Mouse (Mus musculus): Measurements from ENCODE around the gene Slc39a2.

- no peak for TF ChIP-seq CTCF (IDR thresholded peaks at IDR 0.05; ENCODE audit: low read depth)
- no peak for TF ChIP-seq EP300 (IDR thresholded peaks at IDR 0.05; ENCODE audit: low read depth)
These were observed 555 bp downstream of the Slc39a2 start for GRCm38 (mm10) chr14:51893094-51893794.
